Mouse (Mus musculus): ENCODE data around the gene Zfp592. TPM values are rescaled to one million over a fixed set of nuclear protein-coding genes. Genes with fewer than 3 reads are reported as not detected.
A peak's percentile ranks its signal among the peaks of the same experiment; 100 is the strongest.

The Zfp592 gene
- polyA plus RNA-seq, 2 experiments from 2014 or later, result 18.8 to 19.9 TPM

DNA sequence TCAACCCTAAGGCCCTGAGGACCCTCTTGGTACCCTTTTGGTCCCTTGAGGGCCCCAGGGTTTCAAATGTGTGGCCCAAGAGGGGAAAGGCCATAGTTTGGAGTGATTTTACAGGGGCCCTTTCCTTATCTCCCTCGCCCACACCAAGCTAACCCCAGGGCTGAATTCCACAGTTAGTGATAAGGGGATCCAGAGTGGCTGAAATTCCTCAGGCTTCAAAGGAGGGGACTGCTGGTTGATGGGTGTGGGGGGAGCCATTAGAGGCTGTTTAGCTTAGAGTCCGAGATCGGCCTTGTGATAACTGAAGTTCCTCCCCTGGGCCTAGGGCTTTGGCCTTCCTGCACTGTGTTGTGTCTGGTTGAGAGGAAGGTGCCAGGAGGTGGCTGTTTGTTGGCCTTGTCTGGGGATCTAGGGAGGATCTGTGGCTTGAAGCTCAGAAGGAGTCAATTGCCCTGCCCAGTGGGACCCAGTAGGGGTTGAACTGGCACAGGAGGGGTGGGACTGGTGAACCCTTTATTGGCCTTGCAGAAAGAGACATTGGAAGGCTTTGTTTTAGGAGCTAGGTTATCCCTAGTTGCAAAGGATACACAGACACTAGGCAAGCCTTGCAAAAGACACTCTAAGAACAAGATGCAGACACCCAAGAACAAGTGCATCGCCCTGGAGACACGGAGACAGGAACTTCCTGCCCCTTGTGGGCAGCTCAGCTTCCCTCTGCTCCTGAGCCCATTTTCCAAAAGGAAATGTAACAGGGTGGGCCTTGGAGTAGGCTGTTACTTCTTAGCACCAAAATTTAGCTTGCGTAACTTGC, 64.6 kb downstream of the Zfp592 start:
- ATAC-seq, result no peak

DNA sequence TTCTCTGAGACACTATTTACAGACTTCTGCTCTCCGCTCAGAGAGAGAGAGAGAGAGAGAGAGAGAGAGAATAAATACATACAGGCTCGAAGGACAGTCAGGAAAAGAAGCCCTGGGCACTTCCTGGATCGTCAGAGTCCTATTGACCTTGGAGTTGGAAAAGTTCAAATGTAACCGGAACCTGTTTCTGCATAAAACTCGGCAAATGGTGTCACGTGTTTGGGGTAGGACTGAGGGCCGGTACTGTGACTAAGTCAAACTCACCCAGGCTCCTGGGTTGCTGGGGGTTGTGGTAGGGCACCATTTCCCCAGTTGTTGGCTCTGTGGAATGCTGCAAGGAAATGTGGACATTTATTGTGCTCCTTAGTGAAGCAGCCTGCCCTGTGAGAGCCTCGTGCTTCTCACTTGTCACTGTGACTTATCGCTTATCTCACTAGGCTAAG, 65.3 kb downstream of the Zfp592 start:
- ATAC-seq, result no peak

- no peak for ATAC-seq
These were observed 65.9 kb downstream of the Zfp592 start for GRCm38 (mm10) chr7:81059388-81059787.

DNA sequence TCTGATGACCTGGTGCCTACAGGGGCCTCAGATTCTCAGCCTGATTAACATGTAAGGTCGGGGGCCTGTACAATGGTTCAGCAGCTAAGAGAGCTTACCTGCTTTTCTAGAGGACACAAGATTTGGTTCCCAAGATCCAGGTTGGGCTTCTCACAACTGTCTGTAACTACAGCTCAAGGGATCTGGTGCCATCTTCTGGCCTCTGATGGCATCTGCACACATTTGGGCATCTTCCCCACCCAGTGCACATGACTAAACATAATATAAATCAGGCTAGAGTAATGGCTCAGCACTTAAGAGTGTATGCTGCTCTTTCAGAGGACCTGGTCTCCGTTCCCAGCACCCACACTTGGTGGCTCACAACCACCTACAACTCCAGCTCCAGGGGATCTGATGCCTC, 67.4 kb downstream of the Zfp592 start:
- ATAC-seq, result peak; percentile 77

GRCm38 (mm10) chr7:81061936-81062335, 68.5 kb downstream of the Zfp592 start:
- no peak for ATAC-seq

DNA sequence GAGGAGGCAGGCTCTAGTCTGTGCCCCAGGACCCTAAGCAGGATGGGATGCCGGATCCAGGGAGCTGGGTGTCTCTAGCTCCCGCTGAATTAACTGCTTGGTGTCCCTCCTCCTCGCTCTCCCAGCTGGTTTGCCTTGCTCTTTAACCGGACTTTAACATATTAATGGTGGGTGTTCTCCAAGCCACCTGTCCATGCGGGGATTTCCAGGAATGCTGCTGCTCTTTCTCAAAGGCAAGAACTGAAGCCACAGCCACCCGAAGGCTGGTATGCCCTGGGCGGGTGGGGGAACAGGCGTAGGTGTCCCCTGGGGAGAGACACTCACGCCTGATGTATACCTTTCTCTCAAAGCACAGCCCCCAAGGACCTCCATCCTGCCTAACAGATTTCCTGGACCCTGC, 69.9 kb downstream of the Zfp592 start:
- no peak for ATAC-seq

GRCm38 (mm10) chr7:81066714-81067113, 73.2 kb downstream of the Zfp592 start:
- ATAC-seq, result no peak

DNA sequence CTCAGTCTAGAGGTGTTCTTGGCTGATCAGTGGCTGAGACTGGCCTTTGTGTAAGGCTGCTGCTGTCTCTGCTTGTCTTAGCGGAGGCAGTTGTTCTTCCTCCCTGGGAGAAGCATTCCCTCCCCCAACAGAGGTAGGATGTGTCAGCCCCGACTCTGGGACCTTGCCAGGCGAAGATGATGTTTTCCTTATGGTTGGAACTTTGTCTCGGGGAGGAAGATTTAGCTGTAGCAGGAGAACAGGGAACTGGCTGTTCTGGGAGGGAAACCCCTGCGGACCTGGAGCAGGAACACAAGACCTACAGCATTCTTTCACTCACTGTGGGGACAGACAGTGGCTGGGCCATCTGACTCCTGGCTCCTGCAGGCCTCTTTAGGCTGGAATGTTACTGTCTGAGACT, 79.0 kb downstream of the Zfp592 start:
- ATAC-seq, result no peak

DNA sequence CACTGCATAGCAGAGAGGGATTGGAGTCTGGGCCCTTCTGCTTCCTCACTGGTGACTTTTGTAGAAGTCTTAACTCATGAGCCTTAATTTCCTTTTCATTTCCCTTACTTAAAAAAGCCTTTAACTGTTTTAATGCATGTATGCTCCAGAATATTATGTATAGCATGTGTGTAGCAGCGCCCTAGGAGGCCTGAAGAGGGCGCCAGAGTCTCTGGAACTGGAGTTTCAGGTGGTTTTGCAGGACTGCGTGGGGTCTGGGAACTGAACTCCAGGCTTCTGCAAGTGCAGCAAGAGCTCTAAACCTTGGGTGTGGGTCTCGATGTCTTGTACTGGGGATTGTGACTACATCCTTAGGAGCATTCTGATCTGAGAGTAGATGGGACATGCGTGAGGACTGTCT, 79.8 kb downstream of the Zfp592 start:
- no peak for ATAC-seq

DNA sequence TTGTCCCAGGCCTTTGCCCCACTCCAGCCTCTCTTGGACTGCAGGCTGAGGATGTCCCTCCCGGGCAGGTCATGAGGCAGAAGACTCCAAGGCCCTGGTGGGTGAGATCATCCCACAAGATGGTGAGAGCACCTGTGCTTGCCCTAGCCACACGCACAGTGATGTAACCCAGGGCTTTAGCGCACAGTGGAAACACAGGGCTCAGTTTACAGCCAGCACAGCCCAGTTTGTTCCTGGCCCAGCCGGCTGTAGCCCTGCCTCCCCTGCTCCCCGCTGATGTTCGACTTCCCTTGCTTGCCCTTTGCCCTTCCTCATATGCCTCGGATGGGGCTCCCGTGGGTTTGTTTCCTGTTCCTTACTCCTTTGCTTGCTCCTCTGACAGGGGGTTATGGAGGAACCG, 81.1 kb downstream of the Zfp592 start:
- ATAC-seq, result peak; percentile 44

- ATAC-seq, result peak; percentile 96
These were observed 81.8 kb downstream of the Zfp592 start for GRCm38 (mm10) chr7:81075299-81075698.

GRCm38 (mm10) chr7:81075732-81076131, 82.3 kb downstream of the Zfp592 start:
- no peak for ATAC-seq

DNA sequence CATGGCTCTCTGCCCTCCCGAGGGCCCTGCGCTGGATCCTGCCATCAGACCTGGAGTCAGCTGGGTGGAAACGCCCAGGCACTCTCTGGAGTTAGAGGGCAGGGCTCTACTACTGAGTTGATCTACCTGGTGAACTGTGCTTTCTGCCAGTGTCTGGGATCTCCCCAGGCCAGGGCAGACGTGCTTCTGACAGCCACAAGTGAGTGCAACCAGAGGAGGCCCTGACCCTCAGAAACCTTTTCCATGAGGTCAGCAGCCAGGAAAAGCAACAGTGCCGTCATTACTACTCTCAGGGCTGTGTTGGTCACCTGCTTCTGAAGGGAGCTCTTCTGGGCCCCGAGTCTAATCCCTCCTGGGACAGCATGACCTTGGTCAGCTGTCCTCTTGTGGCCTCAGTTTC, 83.5 kb downstream of the Zfp592 start:
- no peak for ATAC-seq

DNA sequence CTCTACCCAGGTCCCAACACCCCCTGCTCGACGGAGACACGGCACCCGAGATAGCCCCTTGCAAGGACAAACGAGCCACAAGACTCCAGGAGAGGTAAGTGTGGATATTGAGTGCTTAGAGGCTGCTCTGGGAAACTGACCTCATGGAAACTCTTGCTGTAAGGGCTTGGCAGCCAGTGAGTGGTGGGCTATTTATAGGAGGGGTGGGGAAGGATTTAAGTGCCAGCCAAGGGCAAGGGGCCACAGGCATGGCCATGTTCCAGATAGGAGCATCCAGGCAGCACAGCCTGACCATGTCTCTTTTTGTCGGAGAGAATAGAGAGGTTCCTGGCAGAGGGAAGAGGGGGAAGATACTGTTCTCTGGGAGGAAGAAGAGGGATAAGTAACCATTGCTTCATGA, 85.3 kb downstream of the Zfp592 start:
- no peak for ATAC-seq

DNA sequence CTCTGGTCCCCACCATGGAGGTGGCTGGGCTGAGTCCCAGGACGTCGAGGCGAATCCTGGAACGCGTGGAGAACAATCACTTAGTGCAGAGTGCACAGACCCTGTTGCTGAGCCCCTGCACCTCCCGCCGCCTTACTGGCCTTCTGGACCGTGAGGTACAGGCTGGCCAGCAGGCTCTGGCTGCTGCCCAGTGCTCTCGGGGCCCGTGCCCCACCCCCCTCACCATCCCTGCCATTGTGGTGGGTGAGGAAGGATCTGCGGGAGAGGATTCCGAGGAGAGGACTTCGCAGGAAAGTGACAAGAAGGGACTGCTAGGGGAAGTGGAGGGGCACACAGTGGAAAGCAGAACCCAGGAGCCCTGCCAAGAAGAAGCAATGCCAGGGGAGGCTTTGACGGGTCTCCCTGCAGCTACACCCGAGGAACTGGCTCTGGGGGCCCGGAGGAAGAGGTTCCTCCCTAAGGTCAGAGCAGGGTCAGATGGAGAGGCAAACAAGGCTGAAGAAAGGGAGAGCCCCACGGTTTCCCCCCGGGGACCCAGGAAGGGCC, 100.0 kb downstream of the Zfp592 start:
- no peak for ATAC-seq

- no peak for ATAC-seq
These were observed 100.8 kb downstream of the Zfp592 start for GRCm38 (mm10) chr7:81094104-81094757.

Other genes with a start within 250 kb of the Zfp592 start
- 100 to 1,000 TPM; 187 to 284 TPM for gene Iqgap1, start 167.7 kb upstream of the Zfp592 start, polyA plus RNA-seq (2017; shearing (Covaris generic))
- 1 to 10 TPM; 3.8 to 4.2 TPM for gene Zscan2, start 132.8 kb upstream of the Zfp592 start, polyA plus RNA-seq (2017; shearing (Covaris generic))
- gene Wdr73, start 92.4 kb upstream of the Zfp592 start, polyA plus RNA-seq (2017; shearing (Covaris generic)), result 10 to 100 TPM; 20.6 to 33.8 TPM
- gene Nmb, start 88.6 kb upstream of the Zfp592 start, polyA plus RNA-seq (2017; shearing (Covaris generic)), result 10 to 100 TPM; 79.7 to 81.7 TPM
- gene Sec11a, start 45.9 kb upstream of the Zfp592 start, polyA plus RNA-seq (2017; shearing (Covaris generic)), result 100 to 1,000 TPM; 260 to 342 TPM
- under 1 TPM; 0.29 to 0.46 TPM for gene Alpk3, start 63.9 kb downstream of the Zfp592 start, polyA plus RNA-seq (2017; shearing (Covaris generic))
- not detected for gene Slc28a1, start 121.1 kb downstream of the Zfp592 start, polyA plus RNA-seq (2017; shearing (Covaris generic))
- gene Pde8a, start 219.9 kb downstream of the Zfp592 start, polyA plus RNA-seq (2017; shearing (Covaris generic)), result 1 to 10 TPM; 1.9 to 2.4 TPM